Mouse (Mus musculus): Measurements from ENCODE around the gene Ccdc92b. TPM values are rescaled to one million over a fixed set of nuclear protein-coding genes. Genes with fewer than 3 reads are reported as not detected.

The Ccdc92b gene
- polyA plus RNA-seq (2021; fragmentation: Nextera tagmentation): 2.0 and 4.8 TPM in 2 replicates
- long read RNA-seq, experiment 1, full-length matches to known transcripts: 4 of 19 reads
- long read RNA-seq, experiment 1, partial matches to known transcripts: 0 of 19 reads
- long read RNA-seq, experiment 1, other reads (novel, unspliced or antisense): 15 of 19 reads
- long read RNA-seq, experiment 2, partial matches to known transcripts: 0 of 5 reads
- long read RNA-seq, experiment 2, other reads (novel, unspliced or antisense): 5 of 5 reads

DNA sequence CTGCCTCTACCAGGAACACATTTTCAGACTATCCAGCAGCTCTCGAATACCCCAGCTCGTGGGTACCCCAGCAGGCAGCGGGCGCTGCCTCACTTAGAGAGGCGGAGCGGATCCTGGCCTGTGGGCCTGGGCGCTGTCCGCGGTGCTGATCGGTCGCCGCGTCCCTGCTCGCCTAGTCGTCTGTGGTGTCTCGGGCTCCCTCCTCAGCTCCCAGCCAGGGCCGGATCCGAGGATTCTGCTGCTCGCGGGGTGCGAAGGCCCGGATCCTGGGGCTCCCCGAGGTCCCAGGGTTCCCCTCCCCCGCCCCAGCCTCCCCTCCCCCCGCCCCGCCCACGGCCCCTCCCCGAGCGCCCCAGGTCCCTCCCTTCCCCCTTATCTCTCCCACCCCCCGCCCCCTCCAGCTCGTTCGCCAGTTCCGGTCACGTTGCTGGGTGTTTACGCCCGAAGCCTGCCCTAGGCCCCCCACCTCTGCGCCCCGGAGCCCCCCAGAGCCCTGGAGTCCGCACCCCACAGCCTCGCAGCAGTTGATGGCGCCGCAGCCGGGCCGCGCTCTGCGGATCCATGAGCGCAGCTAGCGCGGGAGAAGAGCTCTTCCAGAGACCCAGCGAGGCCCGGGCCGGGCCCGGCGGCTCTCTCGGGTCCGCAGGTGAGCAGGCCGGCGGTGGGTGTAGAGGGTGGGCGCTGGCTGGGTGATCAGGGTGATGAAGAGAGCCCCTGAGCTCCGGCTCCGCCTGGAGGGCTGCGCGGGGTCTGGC, at the start of gene Ccdc92b:
TSS of gene Ccdc92b (plus strand) at position 405 of the 755 bp plus-strand sequence.

DNA sequence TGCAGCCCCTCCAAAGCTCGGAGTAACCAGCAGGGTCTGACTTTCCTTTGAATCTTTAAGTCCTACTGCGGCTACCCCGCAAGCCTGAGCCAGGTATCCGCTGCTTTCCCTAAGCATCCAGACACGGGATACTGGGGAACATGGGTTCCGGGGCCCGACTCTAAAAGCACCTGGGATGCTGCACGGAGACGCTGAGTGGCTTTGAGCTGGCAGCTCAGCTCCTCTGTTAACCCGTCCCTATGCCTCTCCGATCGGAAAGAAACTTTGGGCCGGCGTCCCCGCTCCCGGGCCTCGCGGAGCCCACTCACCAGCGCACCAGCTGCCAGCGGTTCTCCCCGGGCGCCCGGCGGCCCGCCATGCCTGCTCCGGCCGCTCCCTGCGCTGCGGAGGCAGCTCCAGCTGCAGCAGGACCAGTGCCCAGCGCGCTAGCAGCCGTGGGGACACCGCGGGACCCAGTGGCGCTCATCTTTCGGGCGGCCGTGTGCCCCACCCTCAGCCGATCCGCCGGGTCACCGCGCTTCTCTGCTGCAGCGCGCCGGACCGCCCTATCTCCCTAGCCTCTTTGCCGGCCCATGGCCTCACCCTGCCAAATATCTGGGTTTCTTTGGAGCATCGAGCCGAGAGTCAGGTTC, 8.7 kb upstream of the Ccdc92b start, which contains the start of gene Rap1gap2:
TSS of gene Rap1gap2 (minus strand) at position 371 of the 632 bp plus-strand sequence.

DNA sequence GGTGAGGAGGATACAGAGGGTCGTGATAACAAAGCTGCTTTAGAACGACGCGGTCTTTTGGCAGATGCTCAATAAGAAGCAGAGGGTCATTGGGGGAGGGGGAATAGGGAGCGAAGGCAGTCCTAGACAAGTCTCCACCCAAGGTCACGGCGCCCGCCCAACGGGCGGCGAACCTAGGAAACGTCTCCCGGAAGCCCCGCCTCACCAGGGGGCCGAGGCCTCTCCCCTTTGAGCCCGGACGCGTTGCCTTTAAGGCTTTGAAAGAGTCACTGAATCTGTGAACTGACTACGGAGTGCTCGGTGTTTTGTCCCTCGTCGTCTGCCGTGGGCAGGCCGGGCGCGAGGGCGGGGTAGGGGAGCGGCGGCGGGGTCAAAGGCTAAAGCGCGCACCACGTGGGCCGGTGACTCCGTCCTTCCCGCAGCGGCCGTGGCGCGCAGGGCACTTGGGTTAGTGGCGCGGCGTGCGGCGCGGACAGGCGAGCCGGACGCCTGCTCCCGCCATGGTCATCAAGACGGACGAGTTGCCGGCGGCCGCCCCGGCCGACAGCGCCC, 29.8 kb downstream of the Ccdc92b start, which contains the start of gene Cluh:
TSS of gene Cluh (plus strand) at position 401 of the 552 bp plus-strand sequence.

Other genes starting within 250 kb of the Ccdc92b start
- 20.6 and 22.9 TPM in 2 replicates for gene Rap1gap2, start 8.7 kb upstream of the Ccdc92b start, polyA plus RNA-seq (2021; fragmentation: Nextera tagmentation)
- gene Cluh, start 29.9 kb downstream of the Ccdc92b start, polyA plus RNA-seq (2021; fragmentation: Nextera tagmentation): 11.0 and 15.2 TPM in 2 replicates
- 32.7 and 49.6 TPM in 2 replicates for gene Pafah1b1, start 105.1 kb downstream of the Ccdc92b start, polyA plus RNA-seq (2021; fragmentation: Nextera tagmentation)
- 13.4 and 15.7 TPM in 2 replicates for gene Mettl16, start 151.2 kb downstream of the Ccdc92b start, polyA plus RNA-seq (2021; fragmentation: Nextera tagmentation)
- 3.3 and 9.7 TPM in 2 replicates for gene Mnt, start 211.3 kb downstream of the Ccdc92b start, polyA plus RNA-seq (2021; fragmentation: Nextera tagmentation)